18 mouse cellular contexts compared by ENCODE assay signal in the genomic region with DNA sequence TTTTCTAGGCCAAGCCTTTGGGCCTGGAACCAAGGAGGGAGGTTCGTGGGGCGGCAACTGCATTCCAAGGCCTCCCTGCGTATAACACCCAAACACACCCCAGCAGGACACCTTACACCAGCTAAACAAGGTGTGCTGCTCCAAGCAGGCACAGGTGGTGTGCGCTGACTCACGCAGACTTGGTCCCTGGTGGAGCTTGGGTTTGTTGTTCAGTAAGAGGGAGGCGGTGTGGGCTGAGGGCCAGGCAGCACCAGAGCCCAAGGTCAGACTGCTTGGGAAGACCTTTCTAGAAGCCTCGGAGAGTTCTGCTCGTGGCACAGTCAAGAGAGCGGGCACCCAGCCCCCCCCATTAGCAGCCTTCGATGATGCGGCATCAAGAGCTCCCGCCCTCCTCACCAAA. TPM values are rescaled to one million over a fixed set of nuclear protein-coding genes. Genes with fewer than 3 reads are reported as not detected.
A peak's percentile ranks its signal among the peaks of the same experiment; 100 is the strongest.
DNase-seq lines count a peak whose midpoint lies in the region; ATAC-seq and TF ChIP-seq lines count a peak whose summit lies in the region.
"Had no signal": no experiment of that assay in that cellular context is flagged by ENCODE, and none has a peak within 500 bp of the region (broad histone marks: within the 10 kb centered on the region; RNA-seq: fewer than 3 reads in every experiment).

No protein-coding gene starts in this region.

- no peak for TF ChIP-seq CTCF in ES-Bruce4 (IDR thresholded peaks at IDR 0.05; ENCODE audit: low read depth, low read length)

- no peaks in the 10 kb centered on the region for H3K36me3 ChIP-seq in kidney, embryonic 16.5 days (ENCODE audit: insufficient read depth, low read length)
- no peaks in the 10 kb centered on the region for H3K36me3 ChIP-seq in ES-Bruce4 (ENCODE audit: control insufficient read depth, insufficient read depth, low read length, poor library complexity, severe bottlenecking)
- H3K36me3 ChIP-seq in embryonic facial prominence, embryonic 15.5 days, result no peaks in the 10 kb centered on the region
- no peaks in the 10 kb centered on the region for H3K36me3 ChIP-seq in hindbrain, embryonic 12.5 days
- H3K36me3 ChIP-seq: embryonic facial prominence, embryonic 12.5 days; G1E; limb, embryonic 12.5 days had no signal

- no peaks in the 10 kb centered on the region for H3K9me3 ChIP-seq in kidney, embryonic 16.5 days (ENCODE audit: low read length)
- H3K9me3 ChIP-seq in ES-Bruce4 (replicated peaks; ENCODE audit: control insufficient read depth, insufficient read depth, low read length, poor library complexity, severe bottlenecking), result no peaks in the 10 kb centered on the region
- no peaks in the 10 kb centered on the region for H3K9me3 ChIP-seq in embryonic facial prominence, embryonic 15.5 days (replicated peaks)
- H3K9me3 ChIP-seq in hindbrain, embryonic 12.5 days (replicated peaks), result no peaks in the 10 kb centered on the region
- H3K9me3 ChIP-seq: embryonic facial prominence, embryonic 12.5 days; G1E; heart, embryonic 13.5 days; limb, embryonic 12.5 days; midbrain, embryonic 10.5 days had no signal

- no peak for TF ChIP-seq POLR2A in ES-Bruce4 (IDR thresholded peaks at IDR 0.05; ENCODE audit: insufficient read depth, low read length)

- no peak overlapping the region for H3K9ac ChIP-seq in kidney, embryonic 16.5 days (replicated peaks; ENCODE audit: low read length)
- no peak overlapping the region for H3K9ac ChIP-seq in ES-Bruce4 (ENCODE audit: low read depth, poor library complexity, severe bottlenecking)
- no peak overlapping the region for H3K9ac ChIP-seq in embryonic facial prominence, embryonic 15.5 days
- H3K9ac ChIP-seq in hindbrain, embryonic 12.5 days, result no peak overlapping the region
- H3K9ac ChIP-seq: embryonic facial prominence, embryonic 12.5 days; heart, embryonic 13.5 days; limb, embryonic 12.5 days had no signal

- TF ChIP-seq EP300 in ES-Bruce4 (IDR thresholded peaks at IDR 0.05; ENCODE audit: insufficient read depth, low read depth, low read length), result no peak

- ATAC-seq in kidney, embryonic 16.5 days (ENCODE audit: low FRiP score, low TSS enrichment), result no peak
- ATAC-seq in embryonic facial prominence, embryonic 15.5 days (ENCODE audit: insufficient number of reproducible peaks, low FRiP score, low TSS enrichment, low read depth), result peak; percentile 52
- ATAC-seq in hindbrain, embryonic 12.5 days (ENCODE audit: low FRiP score), result no peak

- H3K27ac ChIP-seq in kidney, embryonic 16.5 days (ENCODE audit: low read length), result no peak overlapping the region
- no peak overlapping the region for H3K27ac ChIP-seq in ES-Bruce4 (ENCODE audit: insufficient read depth, low read length)
- peak overlapping the region; percentile 12; the same call in 1 of the 2 replicates for H3K27ac ChIP-seq in embryonic facial prominence, embryonic 15.5 days (replicated peaks)
- H3K27ac ChIP-seq in hindbrain, embryonic 12.5 days, result no peak overlapping the region
- H3K27ac ChIP-seq: embryonic facial prominence, embryonic 12.5 days; layer of hippocampus, adult 2 months; left cerebral cortex, adult 2 months; limb, embryonic 12.5 days; midbrain, embryonic 10.5 days had no signal

- WGBS in kidney, embryonic 16.5 days, result 85% methylated on average over 12 of the region's 12 CpGs
- 81% methylated on average over 12 of the region's 12 CpGs for WGBS in embryonic facial prominence, embryonic 15.5 days
- WGBS in hindbrain, embryonic 12.5 days, result 91% methylated on average over 12 of the region's 12 CpGs

- DNase-seq in adrenal gland, adult 8-10 months, result peak; percentile 40
- no peak for DNase-seq in adrenal gland, adult 18-20 months (ENCODE audit: low spot score in 2 of 2)
- peak; percentile 35 to 75 for DNase-seq in kidney, postnatal 25 days
- DNase-seq in spleen, postnatal 14 days (ENCODE audit: low spot score in 2 of 2), result no peak
- DNase-seq: cerebellum, adult 11-12 months; lung, postnatal 36 days; right cerebral cortex, adult 18-20 months had no signal

- H3K4me3 ChIP-seq in kidney, embryonic 16.5 days (ENCODE audit: low read length), result no peak overlapping the region
- H3K4me3 ChIP-seq in ES-Bruce4 (ENCODE audit: low read depth, low read length), result peak overlapping the region; percentile 20
- H3K4me3 ChIP-seq in embryonic facial prominence, embryonic 15.5 days (replicated peaks), result no peak overlapping the region
- no peak overlapping the region for H3K4me3 ChIP-seq in hindbrain, embryonic 12.5 days
- H3K4me3 ChIP-seq: embryonic facial prominence, embryonic 12.5 days; heart, embryonic 13.5 days; layer of hippocampus, adult 2 months; left cerebral cortex, adult 2 months; limb, embryonic 12.5 days; midbrain, embryonic 10.5 days had no signal

- H3K27me3 ChIP-seq in kidney, embryonic 16.5 days (ENCODE audit: insufficient read depth, low read length), result no peaks in the 10 kb centered on the region
- H3K27me3 ChIP-seq in ES-Bruce4 (ENCODE audit: control insufficient read depth, insufficient read depth, low read length, poor library complexity, severe bottlenecking), result no peaks in the 10 kb centered on the region
- no peaks in the 10 kb centered on the region for H3K27me3 ChIP-seq in embryonic facial prominence, embryonic 15.5 days
- no peaks in the 10 kb centered on the region for H3K27me3 ChIP-seq in hindbrain, embryonic 12.5 days
- H3K27me3 ChIP-seq: embryonic facial prominence, embryonic 12.5 days; heart, embryonic 13.5 days; limb, embryonic 12.5 days had no signal

- peaks cover 28% of the 10 kb centered on the region for H3K4me1 ChIP-seq in kidney, embryonic 16.5 days (ENCODE audit: insufficient read depth, low read length)
- H3K4me1 ChIP-seq in ES-Bruce4 (ENCODE audit: control insufficient read depth, insufficient read depth, low read length), result no peaks in the 10 kb centered on the region
- H3K4me1 ChIP-seq in embryonic facial prominence, embryonic 15.5 days, result peaks cover 59% of the 10 kb centered on the region
- H3K4me1 ChIP-seq in hindbrain, embryonic 12.5 days, result peaks cover 17% of the 10 kb centered on the region

- no peak overlapping the region for H3K4me2 ChIP-seq in kidney, embryonic 16.5 days (replicated peaks; ENCODE audit: low read depth, low read length)
- H3K4me2 ChIP-seq in embryonic facial prominence, embryonic 15.5 days (replicated peaks), result no peak overlapping the region
- H3K4me2 ChIP-seq in hindbrain, embryonic 12.5 days (replicated peaks), result no peak overlapping the region
- H3K4me2 ChIP-seq: embryonic facial prominence, embryonic 12.5 days; heart, embryonic 13.5 days; limb, embryonic 12.5 days had no signal

RNA-seq across cellular contexts. Expression of a gene that starts 48.0 kb away (rescaled TPM):
- total RNA-seq in adrenal gland, adult 8-10 months (2022), result 10 to 100 TPM; 26.9 to 54.9 (median 36.4) TPM
- total RNA-seq in adrenal gland, adult 18-20 months (2021), result 100 to 1,000 TPM in 1 of 2 experiments, 10 to 100 TPM in 1; 55.1 to 103 TPM
- 5.0 and 5.5 TPM in 2 replicates for polyA plus RNA-seq in kidney, embryonic 16.5 days (2015; fragmentation: Nextera tagmentation; extraction: Ambion mirVana)
- 47.6 and 51.9 TPM in 2 replicates for polyA plus RNA-seq in ES-Bruce4 (2011; ENCODE audit: insufficient read depth, insufficient read length, low read depth, missing spikeins)
- polyA plus RNA-seq in embryonic facial prominence, embryonic 15.5 days (2015; fragmentation: Nextera tagmentation; extraction: Ambion mirVana), result 15.8 and 16.0 TPM in 2 replicates
- polyA plus RNA-seq in hindbrain, embryonic 12.5 days (2016; fragmentation: Nextera tagmentation; extraction: Ambion mirVana), result 3.9 and 5.4 TPM in 2 replicates
- polyA plus RNA-seq: G1E had no signal

Comparison
In these comparisons a context has a peak if more than half of its experiments do, and no peak if none do; other contexts are left out.
1. DNase-seq: peak in adrenal gland, adult 8-10 months (single experiment) and kidney, postnatal 25 days (2 of 2); none in adrenal gland, adult 18-20 months (0 of 2) and spleen, postnatal 14 days (0 of 2).